In the genomic region with DNA sequence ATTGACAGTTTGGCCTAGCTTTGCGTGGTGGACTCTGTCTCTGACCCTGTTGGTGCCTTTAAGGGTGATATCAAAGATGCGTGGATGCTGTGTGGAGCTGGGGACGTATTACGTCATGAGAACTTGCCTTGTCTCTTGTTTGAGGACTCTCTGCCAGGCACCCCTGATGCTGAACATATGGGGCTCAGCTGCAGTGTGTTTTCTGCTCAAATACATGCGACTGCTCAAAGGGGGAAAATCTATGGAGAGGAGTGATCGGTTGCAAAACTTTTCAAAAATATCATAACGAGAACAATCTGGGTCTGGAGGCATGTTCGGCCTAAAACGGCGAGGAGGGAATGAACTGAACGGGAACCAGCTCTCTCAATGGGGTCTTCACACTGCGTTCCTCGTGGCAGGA, we compare ENCODE assay signal across 27 mouse cellular contexts.
DNase-seq lines count a peak whose midpoint lies in the region; ATAC-seq and TF ChIP-seq lines count a peak whose summit lies in the region.
"Had no signal": no experiment of that assay in that cellular context is flagged by ENCODE, and none has a peak within 500 bp of the region (broad histone marks: within the 10 kb centered on the region; RNA-seq: fewer than 3 reads in every experiment).

No protein-coding gene starts in this region.

- no peaks in the 10 kb centered on the region; the same call in 1 of the 2 replicates for H3K4me1 ChIP-seq in heart, adult 2 months (ENCODE audit: control insufficient read depth, insufficient read depth, low read length)
- H3K4me1 ChIP-seq in testis, adult 2 months (ENCODE audit: control insufficient read depth, insufficient read depth, low read length) = peaks cover 5% of the 10 kb centered on the region
- H3K4me1 ChIP-seq in embryonic facial prominence, embryonic 15.5 days = 0 out of 2 replicates have a peak, but pooled peaks cover 11% of the 10 kb centered on the region
- H3K4me1 ChIP-seq in limb, embryonic 15.5 days = peaks cover 6% of the 10 kb centered on the region; the same call in 1 of the 2 replicates
- H3K4me1 ChIP-seq in midbrain, embryonic 16.5 days (ENCODE audit: control insufficient read depth, insufficient read depth, low read length) = no peaks in the 10 kb centered on the region
- H3K4me1 ChIP-seq: hindbrain, embryonic 13.5 days; neural tube, embryonic 13.5 days had no signal

- no peak for TF ChIP-seq EP300 in heart, adult 2 months (IDR thresholded peaks at IDR 0.05; ENCODE audit: insufficient read depth, low read depth, low read length)

- DNase-seq in heart, postnatal 10 days = peak; percentile 25 to 26
- DNase-seq in heart, adult 2 months = no peak
- no peak for DNase-seq in testis, postnatal 10 days (ENCODE audit: low spot score)
- DNase-seq in cerebellum, adult 8-10 months = no peak
- DNase-seq: adrenal gland, postnatal 25 days; B cell, adult 2 months; cerebellum, adult 2 months; cerebellum, postnatal 25 days; gastrocnemius, postnatal 25 days; heart, adult 11 months; heart, postnatal 4 days; kidney, adult 8-10 months; kidney, postnatal 10 days; liver; lung, adult 2 months; lung, postnatal 14 days; thymus, postnatal 14 days had no signal

- H3K9me3 ChIP-seq in embryonic facial prominence, embryonic 15.5 days (replicated peaks) = no peaks in the 10 kb centered on the region
- H3K9me3 ChIP-seq in limb, embryonic 15.5 days = no peaks in the 10 kb centered on the region
- H3K9me3 ChIP-seq in midbrain, embryonic 16.5 days (replicated peaks; ENCODE audit: control insufficient read depth, low read length, poor library complexity, severe bottlenecking) = 0 out of 2 replicates have a peak, but pooled peaks cover 3% of the 10 kb centered on the region
- H3K9me3 ChIP-seq: neural tube, embryonic 13.5 days had no signal

- no peak overlapping the region for H3K4me3 ChIP-seq in heart, adult 2 months
- peak overlapping the region; percentile 13 for H3K4me3 ChIP-seq in testis, adult 2 months (ENCODE audit: control insufficient read depth, low read depth, low read length)
- H3K4me3 ChIP-seq in embryonic facial prominence, embryonic 15.5 days (replicated peaks) = no peak overlapping the region
- H3K4me3 ChIP-seq in limb, embryonic 15.5 days = no peak overlapping the region
- H3K4me3 ChIP-seq in midbrain, embryonic 16.5 days (ENCODE audit: low read depth, low read length) = no peak overlapping the region
- H3K4me3 ChIP-seq: hindbrain, embryonic 13.5 days; myocyte; neural tube, embryonic 13.5 days had no signal

- peak; percentile 75; the same call in 1 of the 2 replicates for ATAC-seq in embryonic facial prominence, embryonic 15.5 days (ENCODE audit: insufficient number of reproducible peaks, low FRiP score, low TSS enrichment, low read depth)
- no peak for ATAC-seq in limb, embryonic 15.5 days (ENCODE audit: insufficient number of reproducible peaks, low FRiP score, low TSS enrichment, low read depth)
- ATAC-seq in midbrain, embryonic 16.5 days = no peak
- ATAC-seq: intestine, embryonic 16.5 days had no signal

- no peaks in the 10 kb centered on the region for H3K79me2 ChIP-seq in heart, adult 2 months (replicated peaks; ENCODE audit: control insufficient read depth, insufficient read depth, low read length)

- no peak overlapping the region for H3K9ac ChIP-seq in heart, adult 2 months (ENCODE audit: low read depth, low read length)
- no peak overlapping the region for H3K9ac ChIP-seq in embryonic facial prominence, embryonic 15.5 days
- H3K9ac ChIP-seq in limb, embryonic 15.5 days = no peak overlapping the region
- H3K9ac ChIP-seq in midbrain, embryonic 16.5 days (ENCODE audit: low read depth, low read length) = no peak overlapping the region
- H3K9ac ChIP-seq: hindbrain, embryonic 13.5 days; liver, embryonic 14.5 days; neural tube, embryonic 13.5 days had no signal

- 81% methylated on average over 13 of the region's 13 CpGs for WGBS in heart, adult 2 months
- 33% methylated on average over 13 of the region's 13 CpGs for WGBS in embryonic facial prominence, embryonic 15.5 days
- WGBS in limb, embryonic 15.5 days = 56% methylated on average over 13 of the region's 13 CpGs
- 89% methylated on average over 13 of the region's 13 CpGs for WGBS in midbrain, embryonic 16.5 days

- H3K27me3 ChIP-seq in heart, adult 2 months (ENCODE audit: control insufficient read depth, insufficient read depth, low read length) = peaks cover 2% of the 10 kb centered on the region; the same call in 1 of the 2 replicates
- H3K27me3 ChIP-seq in testis, adult 2 months (ENCODE audit: control insufficient read depth, insufficient read depth, low read length) = no peaks in the 10 kb centered on the region
- no peaks in the 10 kb centered on the region for H3K27me3 ChIP-seq in embryonic facial prominence, embryonic 15.5 days
- 0 out of 2 replicates have a peak, but pooled peaks cover 4% of the 10 kb centered on the region for H3K27me3 ChIP-seq in limb, embryonic 15.5 days
- no peaks in the 10 kb centered on the region for H3K27me3 ChIP-seq in midbrain, embryonic 16.5 days (ENCODE audit: control insufficient read depth, insufficient read depth, low read depth, low read length)
- H3K27me3 ChIP-seq: hindbrain, embryonic 13.5 days; neural tube, embryonic 13.5 days had no signal

- TF ChIP-seq POLR2A in heart, adult 2 months (IDR thresholded peaks at IDR 0.05; ENCODE audit: insufficient read depth, low read depth, low read length) = no peak
- no peak for TF ChIP-seq POLR2A in testis, adult 2 months (IDR thresholded peaks at IDR 0.05; ENCODE audit: control insufficient read depth, low read depth, low read length)

- H3K27ac ChIP-seq in heart, adult 2 months = no peak overlapping the region
- no peak overlapping the region for H3K27ac ChIP-seq in testis, adult 2 months (ENCODE audit: control insufficient read depth, insufficient read depth, low read depth, low read length)
- H3K27ac ChIP-seq in embryonic facial prominence, embryonic 15.5 days (replicated peaks) = peak overlapping the region; percentile 76
- H3K27ac ChIP-seq in limb, embryonic 15.5 days = peak overlapping the region; percentile 51
- no peak overlapping the region for H3K27ac ChIP-seq in midbrain, embryonic 16.5 days (ENCODE audit: low read length)
- H3K27ac ChIP-seq: hindbrain, embryonic 13.5 days; liver, embryonic 14.5 days; neural tube, embryonic 13.5 days had no signal

- no peaks in the 10 kb centered on the region for H3K36me3 ChIP-seq in heart, adult 2 months (ENCODE audit: control insufficient read depth, insufficient read depth, low read length)
- no peaks in the 10 kb centered on the region for H3K36me3 ChIP-seq in testis, adult 2 months (ENCODE audit: control insufficient read depth, insufficient read depth, low read length)
- H3K36me3 ChIP-seq in embryonic facial prominence, embryonic 15.5 days = no peaks in the 10 kb centered on the region
- no peaks in the 10 kb centered on the region for H3K36me3 ChIP-seq in limb, embryonic 15.5 days
- no peaks in the 10 kb centered on the region for H3K36me3 ChIP-seq in midbrain, embryonic 16.5 days (ENCODE audit: control insufficient read depth, insufficient read depth, low read length)
- H3K36me3 ChIP-seq: hindbrain, embryonic 13.5 days; neural tube, embryonic 13.5 days had no signal

- peak overlapping the region; percentile 2; the same call in 1 of the 2 replicates for H3K4me2 ChIP-seq in embryonic facial prominence, embryonic 15.5 days (replicated peaks)
- no peak overlapping the region for H3K4me2 ChIP-seq in limb, embryonic 15.5 days
- no peak overlapping the region for H3K4me2 ChIP-seq in midbrain, embryonic 16.5 days (ENCODE audit: low read length)
- H3K4me2 ChIP-seq: heart, embryonic 11.5 days; hindbrain, embryonic 13.5 days; neural tube, embryonic 13.5 days had no signal

- TF ChIP-seq CTCF in heart, adult 2 months (IDR thresholded peaks at IDR 0.05) = no peak
- no peak for TF ChIP-seq CTCF in testis, adult 2 months (IDR thresholded peaks at IDR 0.05; ENCODE audit: control insufficient read depth, insufficient read depth, insufficient replicate concordance, low read depth, low read length)

- intact Hi-C loops in heart, postnatal 10 days (cut with DNase I) = no loop called here
- intact Hi-C loops in heart, adult 2 months (cut with DNase I) = no loop called here

Comparison
In these comparisons a context has a peak if more than half of its experiments do, and no peak if none do; other contexts are left out.
1. DNase-seq: peak in heart, postnatal 10 days (2 of 2); none in heart, adult 2 months (0 of 2), testis, postnatal 10 days (single experiment) and cerebellum, adult 8-10 months (single experiment).
2. H3K27ac ChIP-seq: peak in embryonic facial prominence, embryonic 15.5 days (single experiment) and limb, embryonic 15.5 days (single experiment); none in heart, adult 2 months (single experiment), testis, adult 2 months (single experiment) and midbrain, embryonic 16.5 days (single experiment).